Comparison of ENCODE assay signal across 9 mouse cellular contexts in the genomic region with DNA sequence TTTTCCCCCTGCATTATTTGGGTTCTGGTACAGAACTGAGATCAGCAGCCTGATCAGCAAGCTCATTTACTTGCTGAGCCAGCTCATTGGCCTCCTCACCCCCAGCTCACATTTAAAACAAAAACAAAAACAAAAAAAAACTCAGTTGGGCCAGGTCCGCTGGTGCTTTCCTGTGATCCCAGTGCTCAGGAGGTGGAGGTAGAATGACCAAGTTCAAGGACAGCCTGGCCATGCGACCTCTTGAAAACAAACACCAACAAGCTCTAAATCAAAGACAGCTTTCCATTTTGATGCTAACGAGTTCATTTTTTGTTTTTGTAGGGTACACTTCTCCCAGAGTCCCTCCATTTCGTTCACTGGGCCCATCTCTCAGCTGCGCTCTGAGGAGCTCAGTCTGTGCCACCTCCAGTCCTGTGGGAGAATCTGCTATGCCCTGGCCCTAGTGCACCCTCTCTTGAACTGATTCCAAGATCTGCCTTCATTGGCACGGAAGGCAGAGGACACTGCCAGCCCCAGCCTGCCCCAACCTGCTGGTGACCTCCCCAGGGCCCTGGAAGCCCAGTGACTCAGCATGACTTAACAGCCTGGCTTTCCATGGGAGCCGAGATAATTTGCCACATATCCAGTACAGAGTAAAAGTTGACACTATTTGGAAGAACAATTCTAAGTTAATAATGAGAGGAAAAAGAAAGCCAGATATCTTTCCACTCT. TPM values are rescaled to one million over a fixed set of nuclear protein-coding genes. Genes with fewer than 3 reads are reported as not detected.
DNase-seq lines count a peak whose midpoint lies in the region; ATAC-seq and TF ChIP-seq lines count a peak whose summit lies in the region.
"Had no signal": no experiment of that assay in that cellular context is flagged by ENCODE, and none has a peak within 500 bp of the region (broad histone marks: within the 10 kb centered on the region; RNA-seq: fewer than 3 reads in every experiment).

No protein-coding gene starts in this region.

- H3K27me3 ChIP-seq in heart, postnatal 0 days (ENCODE audit: control insufficient read depth, insufficient read depth, low read length): no peaks in the 10 kb centered on the region

- H3K36me3 ChIP-seq in heart, postnatal 0 days (replicated peaks; ENCODE audit: control insufficient read depth, insufficient read depth, low read length): no peaks in the 10 kb centered on the region

- no peak overlapping the region for H3K4me2 ChIP-seq in heart, postnatal 0 days (ENCODE audit: low read depth, low read length)

- H3K9ac ChIP-seq in heart, postnatal 0 days (replicated peaks; ENCODE audit: low read depth, low read length): no peak overlapping the region
- H3K9ac ChIP-seq: liver, embryonic 14.5 days had no signal

- no peak for TF ChIP-seq CTCF in heart, postnatal 0 days (IDR thresholded peaks at IDR 0.05; ENCODE audit: low read depth)

- 0 out of 2 replicates have a peak, but pooled peaks have one; percentile 39 for ATAC-seq in cerebellum, adult (ENCODE audit: insufficient number of reproducible peaks, low FRiP score, low TSS enrichment)
- peak; percentile 75 for ATAC-seq in heart, postnatal 0 days (ENCODE audit: insufficient read depth, low read depth)
- no peak for ATAC-seq in granulocyte monocyte progenitor cell, adult 5-6 weeks (replicated peaks; ENCODE audit: poor library complexity, severe bottlenecking)

- TF ChIP-seq EP300 in heart, postnatal 0 days (IDR thresholded peaks at IDR 0.05; ENCODE audit: low read depth): no peak

- intact Hi-C loops in gastrocnemius, postnatal 36 days (cut with DNase I): no loop called here

- no peaks in the 10 kb centered on the region for H3K9me3 ChIP-seq in heart, postnatal 0 days (replicated peaks; ENCODE audit: control insufficient read depth, low read length)

- WGBS in heart, postnatal 0 days: 67% methylated on average over 7 of the region's 7 CpGs

- no peak overlapping the region; the same call in 1 of the 2 replicates for H3K27ac ChIP-seq in heart, postnatal 0 days (ENCODE audit: low read depth)
- H3K27ac ChIP-seq: liver, embryonic 14.5 days had no signal

- no peak overlapping the region for H3K4me3 ChIP-seq in heart, postnatal 0 days (ENCODE audit: low read depth, low read length)

- no peaks in the 10 kb centered on the region for H3K4me1 ChIP-seq in heart, postnatal 0 days (ENCODE audit: control insufficient read depth, insufficient read depth)

- no peak for DNase-seq in cerebellum, adult 9-10 months
- DNase-seq in ovary, postnatal 36 days (ENCODE audit: low spot score): peak; percentile 34
- no peak for DNase-seq in ovary, postnatal 10 days (ENCODE audit: low spot score)
- DNase-seq in heart, postnatal 0 days (ENCODE audit: low spot score): peak; percentile 28
- no peak for DNase-seq in B cell, adult 2 months
- no peak for DNase-seq in gastrocnemius, postnatal 36 days

RNA-seq across cellular contexts. Expression of a gene that starts 13.2 kb away (rescaled TPM):
- 57.7 and 83.7 TPM in 2 replicates for total RNA-seq in heart, postnatal 0 days (2014; rRNA removed; ENCODE audit: low replicate concordance)
- 131 and 136 TPM in 2 replicates for polyA plus RNA-seq in heart, postnatal 0 days (2015; fragmentation: Nextera tagmentation; extraction: Ambion mirVana)
- total RNA-seq in granulocyte monocyte progenitor cell, adult 5-6 weeks (2014; fragmentation: Nextera tagmentation): 1.7 and 8.5 TPM in 2 replicates
- 7.4 and 11.7 TPM in 2 replicates for total RNA-seq in granulocyte monocyte progenitor cell, adult 5-6 weeks (2017)
- total RNA-seq in gastrocnemius, postnatal 36 days (2021): 1 to 10 TPM; 2.6 to 2.9 TPM

Comparison
In these comparisons a context has a peak if more than half of its experiments do, and no peak if none do; other contexts are left out.
1. DNase-seq: peak in ovary, postnatal 36 days (single experiment) and heart, postnatal 0 days (single experiment); none in cerebellum, adult 9-10 months (single experiment), ovary, postnatal 10 days (single experiment), B cell, adult 2 months (0 of 2) and gastrocnemius, postnatal 36 days (0 of 2).